Mouse (Mus musculus) limb, embryonic 14.5 days (tissue): ENCODE results near the gene Rims1. TPM values are rescaled to one million over a fixed set of nuclear protein-coding genes. Genes with fewer than 3 reads are reported as not detected.

Source experiments
- ATAC-seq: fragments of 200-750 bp; cut with Nextera tagmentation; 2 replicates; pipeline ENCODE4 v1.8.0; 2017; ENCODE audit warnings: low read depth, moderate number of reproducible peaks, moderate TSS enrichment; ENCODE audit not compliant: low FRiP score
- DNase-seq: peaks from one replicate; pipeline ENCODE4 v3.0.0-alpha.2; 2015; ENCODE audit warnings: low spot score
- H3K27ac ChIP-seq: fragments of 300-500 bp; sonication (generic); replicated peaks from 2 replicates; pipeline ENCODE4 v1.5.1; 2014; ENCODE audit warnings: low read depth, mild to moderate bottlenecking, low read length, moderate library complexity, mixed read lengths
- H3K27me3 ChIP-seq: fragments of 300-500 bp; sonication (generic); 2 replicates; pipeline ENCODE4 v1.6.1; 2014; ENCODE audit warnings: low read length, mixed read lengths; ENCODE audit not compliant: control insufficient read depth, insufficient read depth
- H3K36me3 ChIP-seq: fragments of 300-500 bp; sonication (generic); 2 replicates; pipeline ENCODE4 v1.6.1; 2014; ENCODE audit warnings: mild to moderate bottlenecking, low read length, moderate library complexity, mixed read lengths; ENCODE audit not compliant: control insufficient read depth, insufficient read depth
- H3K4me1 ChIP-seq: fragments of 300-500 bp; sonication (generic); 2 replicates; pipeline ENCODE4 v1.6.1; 2014; ENCODE audit warnings: antibody characterized with exemption, low read length, mixed read lengths; ENCODE audit not compliant: control insufficient read depth, insufficient read depth
- H3K4me2 ChIP-seq: fragments of 300-500 bp; sonication (generic); replicated peaks from 2 replicates; pipeline ENCODE4 v1.6.1; 2014; ENCODE audit warnings: low read depth, mild to moderate bottlenecking, low read length, moderate library complexity; ENCODE audit not compliant: severe bottlenecking
- H3K4me3 ChIP-seq: fragments of 300-500 bp; sonication (generic); replicated peaks from 2 replicates; pipeline ENCODE4 v1.5.1; 2014; ENCODE audit warnings: low read length
- H3K9ac ChIP-seq: fragments of 300-500 bp; sonication (generic); 2 replicates; pipeline ENCODE4 v1.6.1; 2014; ENCODE audit warnings: mild to moderate bottlenecking, low read depth, low read length, moderate library complexity; ENCODE audit not compliant: severe bottlenecking
- H3K9me3 ChIP-seq: fragments of 300-500 bp; sonication (generic); 2 replicates; pipeline ENCODE4 v1.6.1; 2016; ENCODE audit warnings: low read length; ENCODE audit not compliant: control insufficient read depth
- POLR2A ChIP-seq: fragments of 200-500 bp; IDR thresholded peaks from 2 replicates; pipeline ENCODE4 v1.8.0; 2012; ENCODE audit warnings: inconsistent platforms, mild to moderate bottlenecking, moderate library complexity, borderline replicate concordance; ENCODE audit not compliant: insufficient read depth, insufficient read length; ENCODE audit errors: extremely low read depth
- WGBS: fragments of 180-500 bp; shearing (Covaris S2); extraction: QIAGEN DNeasy Blood & Tissue Kit; methylation state at CpG from one replicate; pipeline ENCODE4 v1.1.7; 2014; 5-methylcytosine and 5-hydroxymethylcytosine counted together
- polyA plus RNA-seq, 2 experiments: library from polyadenylated mRNA; depleted of rRNA in 1 of 2; stranded (reverse) in 1 of 2; unstranded in 1 of 2; fragments of >200 nt; fragmentation: Nextera tagmentation in 1 of 2; extraction: Ambion mirVana in 1 of 2; gene quantifications; 2 replicates each; pipeline versions ENCODE4 v1.2.1 to v1.2.3; 2012 to 2014

Rims1 gene
- polyA plus RNA-seq, 2 experiments: 1.4 to 1.8 TPM

GRCm38 (mm10) chr1:22466597-22466996 lies 339.2 kb downstream of the Rims1 start:
- no peak overlapping the region for H3K27ac ChIP-seq
- no peaks in the 10 kb centered on the region for H3K27me3 ChIP-seq
- no peak overlapping the region for H3K4me2 ChIP-seq
- DNase-seq (no peak), ATAC-seq (no peak)
- no peak for TF ChIP-seq POLR2A
- no peaks in the 10 kb centered on the region for H3K4me1 ChIP-seq
- no peak overlapping the region for H3K4me3 ChIP-seq
- no peak overlapping the region for H3K9ac ChIP-seq
- no peaks in the 10 kb centered on the region for H3K9me3 ChIP-seq
- 53% methylated on average over 2 of the region's 2 CpGs for WGBS
- no peaks in the 10 kb centered on the region for H3K36me3 ChIP-seq

GRCm38 (mm10) chr1:22424020-22424419 lies 381.8 kb downstream of the Rims1 start:
- no peak for ATAC-seq
- DNase-seq: no peak
- Histone ChIP-seq H3K36me3 (no peaks in the 10 kb centered on the region), H3K4me2 (no peak overlapping the region), H3K9me3 (no peaks in the 10 kb centered on the region), H3K4me3 (no peak overlapping the region), H3K9ac (no peak overlapping the region), H3K27me3 (no peaks in the 10 kb centered on the region), H3K4me1 (no peaks in the 10 kb centered on the region), H3K27ac (no peak overlapping the region)
- TF ChIP-seq POLR2A: no peak
- 87% methylated on average over 2 of the region's 2 CpGs for WGBS

- DNase-seq (no peak), ATAC-seq (no peak)
- no peak overlapping the region for H3K9ac ChIP-seq
- TF ChIP-seq POLR2A: no peak
- no peaks in the 10 kb centered on the region for H3K4me1 ChIP-seq
- no peak overlapping the region for H3K27ac ChIP-seq
- H3K9me3 ChIP-seq: no peaks in the 10 kb centered on the region
- H3K4me2 ChIP-seq: no peak overlapping the region
- no peaks in the 10 kb centered on the region for H3K36me3 ChIP-seq
- H3K27me3 ChIP-seq: no peaks in the 10 kb centered on the region
- WGBS: 75% methylated on average over 5 of the region's 5 CpGs
- H3K4me3 ChIP-seq: no peak overlapping the region
Measured at GRCm38 (mm10) chr1:22422102-22422501, 383.7 kb downstream of the Rims1 start.

GRCm38 (mm10) chr1:22410173-22410572 lies 395.6 kb downstream of the Rims1 start:
- ATAC-seq (no peak), DNase-seq (no peak)
- Histone ChIP-seq H3K4me1 (no peaks in the 10 kb centered on the region), H3K27me3 (no peaks in the 10 kb centered on the region), H3K9me3 (no peaks in the 10 kb centered on the region), H3K4me3 (no peak overlapping the region), H3K27ac (no peak overlapping the region), H3K4me2 (no peak overlapping the region), H3K36me3 (no peaks in the 10 kb centered on the region), H3K9ac (no peak overlapping the region)
- 70% methylated on average over 7 of the region's 7 CpGs for WGBS
- no peak for TF ChIP-seq POLR2A

GRCm38 (mm10) chr1:22386361-22386760 lies 419.4 kb downstream of the Rims1 start:
- ATAC-seq: no peak
- DNase-seq: no peak
- WGBS: 67% methylated on average over 3 of the region's 3 CpGs
- Histone ChIP-seq H3K4me3 (no peak overlapping the region), H3K36me3 (no peaks in the 10 kb centered on the region), H3K27me3 (no peaks in the 10 kb centered on the region), H3K9me3 (no peaks in the 10 kb centered on the region), H3K9ac (no peak overlapping the region), H3K27ac (no peak overlapping the region), H3K4me1 (no peaks in the 10 kb centered on the region), H3K4me2 (no peak overlapping the region)
- TF ChIP-seq POLR2A: no peak

GRCm38 (mm10) chr1:22377652-22378051 lies 428.1 kb downstream of the Rims1 start:
- no peaks in the 10 kb centered on the region for H3K27me3 ChIP-seq
- H3K4me1 ChIP-seq: no peaks in the 10 kb centered on the region
- no peak for TF ChIP-seq POLR2A
- H3K4me2 ChIP-seq: no peak overlapping the region
- no peak overlapping the region for H3K9ac ChIP-seq
- no peak for DNase-seq
- H3K27ac ChIP-seq: no peak overlapping the region
- 74% methylated on average over 5 of the region's 5 CpGs for WGBS
- no peaks in the 10 kb centered on the region for H3K36me3 ChIP-seq
- H3K9me3 ChIP-seq: no peaks in the 10 kb centered on the region
- no peak for ATAC-seq
- no peak overlapping the region for H3K4me3 ChIP-seq
